Mouse (Mus musculus): ENCODE measurements at regions not wholly inside any gene's neighbourhood (a gene's known extent, or its start where the extent isn't known, plus 50 kb on each side); places are given as distances from the start of the nearest gene placed in this dataset.

DNA sequence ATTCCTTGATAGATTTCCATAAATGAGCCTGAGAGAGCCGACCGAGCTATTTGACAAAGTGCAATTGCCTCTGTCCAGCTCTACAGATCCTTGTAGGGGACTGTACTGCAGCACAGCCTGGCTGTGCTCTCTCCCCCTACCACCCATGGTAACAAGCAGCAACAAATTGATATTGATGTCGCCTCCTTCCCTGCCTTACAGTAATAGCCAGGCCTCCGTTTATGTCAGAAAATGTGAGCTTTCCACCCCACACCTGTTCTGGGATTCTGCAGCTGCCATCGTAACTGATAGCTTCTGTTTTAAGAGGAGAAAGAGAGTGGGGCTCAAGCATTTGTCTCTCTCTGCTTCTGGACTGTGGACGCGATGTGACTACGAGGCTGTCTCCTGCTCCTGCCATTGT, 432.6 kb downstream of the Fut8 start:
- H3K27me3 ChIP-seq (replicated peaks; ENCODE audit: control insufficient read depth, insufficient read depth, low read length), result no peaks in the 10 kb centered on the region
- 69% methylated on average over 8 of the region's 8 CpGs for WGBS
- no peak overlapping the region for H3K4me2 ChIP-seq (ENCODE audit: low read depth, low read length)
- no peak overlapping the region for H3K4me3 ChIP-seq (ENCODE audit: low read length)
- H3K9me3 ChIP-seq (ENCODE audit: control insufficient read depth, low read length), result no peaks in the 10 kb centered on the region
- 0 out of 2 replicates have a peak, but pooled peaks cover 4% of the 10 kb centered on the region for H3K4me1 ChIP-seq (ENCODE audit: control insufficient read depth, insufficient read depth, low read length)
- no peak overlapping the region for H3K9ac ChIP-seq (ENCODE audit: low read depth, low read length)
- ATAC-seq, result no peak
- H3K36me3 ChIP-seq (ENCODE audit: control insufficient read depth, insufficient read depth, low read length), result no peaks in the 10 kb centered on the region
- H3K27ac ChIP-seq (ENCODE audit: low read length), result no peak overlapping the region

GRCm38 (mm10) chr12:77674352-77674751, 436.4 kb downstream of the Fut8 start:
- no peak for ATAC-seq
- Histone ChIP-seq H3K4me3 (ENCODE audit: low read length) (no peak overlapping the region), H3K36me3 (ENCODE audit: control insufficient read depth, insufficient read depth, low read length) (no peaks in the 10 kb centered on the region), H3K27ac (ENCODE audit: low read length) (no peak overlapping the region), H3K9me3 (ENCODE audit: control insufficient read depth, low read length) (no peaks in the 10 kb centered on the region), H3K9ac (ENCODE audit: low read depth, low read length) (no peak overlapping the region), H3K4me2 (ENCODE audit: low read depth, low read length) (no peak overlapping the region), H3K27me3 (replicated peaks; ENCODE audit: control insufficient read depth, insufficient read depth, low read length) (no peaks in the 10 kb centered on the region), H3K4me1 (ENCODE audit: control insufficient read depth, insufficient read depth, low read length) (no peaks in the 10 kb centered on the region)
- 70% methylated on average over 2 of the region's 2 CpGs for WGBS

DNA sequence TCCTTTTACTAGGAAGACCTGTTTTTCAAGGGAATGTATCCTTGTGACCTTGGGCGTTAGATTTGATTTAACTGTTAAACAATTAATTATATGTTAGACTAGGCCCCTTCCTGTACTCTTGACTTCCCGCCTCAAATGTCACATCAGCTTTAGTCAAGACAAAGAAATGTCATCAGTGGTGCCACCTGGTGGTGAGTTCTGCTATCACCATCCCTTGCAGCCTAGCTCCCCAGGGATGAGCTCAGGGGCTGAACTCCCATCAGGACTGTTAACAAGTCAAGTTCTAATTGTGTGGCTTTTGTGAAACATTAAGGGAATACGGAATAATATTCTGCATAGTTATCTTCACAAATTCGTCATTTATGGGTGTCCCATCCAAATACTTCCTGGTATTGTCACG, 436.8 kb downstream of the Fut8 start:
- H3K9me3 ChIP-seq (ENCODE audit: control insufficient read depth, low read length), result no peaks in the 10 kb centered on the region
- H3K27ac ChIP-seq (ENCODE audit: low read length), result no peak overlapping the region
- H3K9ac ChIP-seq (ENCODE audit: low read depth, low read length), result no peak overlapping the region
- WGBS, result 80% methylated on average over 5 of the region's 5 CpGs
- H3K4me3 ChIP-seq (ENCODE audit: low read length), result no peak overlapping the region
- ATAC-seq, result no peak
- no peaks in the 10 kb centered on the region for H3K4me1 ChIP-seq (ENCODE audit: control insufficient read depth, insufficient read depth, low read length)
- H3K4me2 ChIP-seq (ENCODE audit: low read depth, low read length), result no peak overlapping the region
- no peaks in the 10 kb centered on the region for H3K27me3 ChIP-seq (replicated peaks; ENCODE audit: control insufficient read depth, insufficient read depth, low read length)
- H3K36me3 ChIP-seq (ENCODE audit: control insufficient read depth, insufficient read depth, low read length), result no peaks in the 10 kb centered on the region

DNA sequence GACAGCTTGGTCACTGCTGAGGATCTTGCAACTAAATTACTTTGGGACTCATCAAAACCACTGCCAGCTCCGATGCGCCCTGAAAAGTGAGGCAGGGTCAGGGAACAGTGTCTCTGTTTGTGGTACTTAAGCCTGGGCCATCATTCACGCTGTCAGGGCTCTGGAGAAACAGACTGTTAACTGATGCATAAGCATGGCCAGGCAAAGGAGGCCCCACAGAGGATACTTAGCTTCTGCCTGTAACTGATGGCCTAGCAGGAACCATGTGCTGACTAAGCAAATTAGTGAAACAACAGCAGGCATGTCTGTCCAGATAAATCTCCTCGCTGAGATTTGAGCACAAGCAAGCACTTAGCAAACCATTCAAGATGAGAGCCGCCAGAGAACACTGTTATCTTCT, 440.1 kb downstream of the Fut8 start:
- Histone ChIP-seq H3K4me3 (ENCODE audit: low read length) (no peak overlapping the region), H3K27ac (ENCODE audit: low read length) (no peak overlapping the region), H3K4me1 (ENCODE audit: control insufficient read depth, insufficient read depth, low read length) (no peaks in the 10 kb centered on the region), H3K9me3 (ENCODE audit: control insufficient read depth, low read length) (no peaks in the 10 kb centered on the region), H3K27me3 (replicated peaks; ENCODE audit: control insufficient read depth, insufficient read depth, low read length) (no peaks in the 10 kb centered on the region), H3K4me2 (ENCODE audit: low read depth, low read length) (no peak overlapping the region), H3K9ac (ENCODE audit: low read depth, low read length) (no peak overlapping the region), H3K36me3 (ENCODE audit: control insufficient read depth, insufficient read depth, low read length) (no peaks in the 10 kb centered on the region)
- 32% methylated on average over 5 of the region's 5 CpGs for WGBS
- ATAC-seq, result peak; percentile 33; the same call in 1 of the 2 replicates

GRCm38 (mm10) chr12:77694101-77694500, 456.2 kb downstream of the Fut8 start:
- Histone ChIP-seq H3K4me3 (ENCODE audit: low read length) (no peak overlapping the region), H3K4me2 (ENCODE audit: low read depth, low read length) (no peak overlapping the region), H3K9ac (ENCODE audit: low read depth, low read length) (no peak overlapping the region), H3K27me3 (replicated peaks; ENCODE audit: control insufficient read depth, insufficient read depth, low read length) (no peaks in the 10 kb centered on the region), H3K36me3 (ENCODE audit: control insufficient read depth, insufficient read depth, low read length) (no peaks in the 10 kb centered on the region), H3K27ac (ENCODE audit: low read length) (no peak overlapping the region), H3K4me1 (ENCODE audit: control insufficient read depth, insufficient read depth, low read length) (no peaks in the 10 kb centered on the region), H3K9me3 (ENCODE audit: control insufficient read depth, low read length) (no peaks in the 10 kb centered on the region)
- ATAC-seq, result no peak
- 66% methylated on average over 6 of the region's 6 CpGs for WGBS

- H3K9ac ChIP-seq (ENCODE audit: low read depth, low read length), result no peak overlapping the region
- WGBS, result 84% methylated on average over 8 of the region's 8 CpGs
- ATAC-seq, result no peak
- no peak overlapping the region for H3K27ac ChIP-seq (ENCODE audit: low read length)
- H3K27me3 ChIP-seq (replicated peaks; ENCODE audit: control insufficient read depth, insufficient read depth, low read length), result no peaks in the 10 kb centered on the region
- no peaks in the 10 kb centered on the region for H3K36me3 ChIP-seq (ENCODE audit: control insufficient read depth, insufficient read depth, low read length)
- no peaks in the 10 kb centered on the region for H3K9me3 ChIP-seq (ENCODE audit: control insufficient read depth, low read length)
- no peak overlapping the region for H3K4me2 ChIP-seq (ENCODE audit: low read depth, low read length)
- H3K4me1 ChIP-seq (ENCODE audit: control insufficient read depth, insufficient read depth, low read length), result no peaks in the 10 kb centered on the region
- H3K4me3 ChIP-seq (ENCODE audit: low read length), result no peak overlapping the region
Observed at GRCm38 (mm10) chr12:77696039-77696631, 458.2 kb downstream of the Fut8 start.

DNA sequence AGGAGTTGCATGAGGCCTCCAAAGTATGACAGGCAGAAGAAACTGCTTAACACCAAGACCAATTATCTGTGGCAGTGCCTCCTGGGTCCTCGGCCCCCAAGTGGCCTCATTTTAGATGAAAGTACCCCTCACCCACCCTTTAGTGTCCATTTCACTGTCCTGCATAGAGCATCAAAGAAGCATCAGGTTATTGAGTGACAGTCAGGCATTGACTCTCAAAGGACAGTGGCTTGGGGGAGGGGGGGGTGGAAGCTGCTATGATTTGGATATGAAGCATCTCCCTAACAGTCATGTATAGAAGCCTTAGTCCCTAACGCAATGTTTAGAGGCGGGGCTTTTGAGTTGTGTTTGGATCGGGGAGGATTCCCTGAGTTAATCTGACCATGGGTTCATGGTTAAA, 458.7 kb downstream of the Fut8 start:
- no peak for ATAC-seq
- H3K27me3 ChIP-seq (replicated peaks; ENCODE audit: control insufficient read depth, insufficient read depth, low read length), result no peaks in the 10 kb centered on the region
- no peak overlapping the region for H3K4me2 ChIP-seq (ENCODE audit: low read depth, low read length)
- H3K4me3 ChIP-seq (ENCODE audit: low read length), result no peak overlapping the region
- 89% methylated on average over 4 of the region's 4 CpGs for WGBS
- H3K36me3 ChIP-seq (ENCODE audit: control insufficient read depth, insufficient read depth, low read length), result no peaks in the 10 kb centered on the region
- H3K27ac ChIP-seq (ENCODE audit: low read length), result no peak overlapping the region
- H3K4me1 ChIP-seq (ENCODE audit: control insufficient read depth, insufficient read depth, low read length), result no peaks in the 10 kb centered on the region
- no peak overlapping the region for H3K9ac ChIP-seq (ENCODE audit: low read depth, low read length)
- no peaks in the 10 kb centered on the region for H3K9me3 ChIP-seq (ENCODE audit: control insufficient read depth, low read length)

DNA sequence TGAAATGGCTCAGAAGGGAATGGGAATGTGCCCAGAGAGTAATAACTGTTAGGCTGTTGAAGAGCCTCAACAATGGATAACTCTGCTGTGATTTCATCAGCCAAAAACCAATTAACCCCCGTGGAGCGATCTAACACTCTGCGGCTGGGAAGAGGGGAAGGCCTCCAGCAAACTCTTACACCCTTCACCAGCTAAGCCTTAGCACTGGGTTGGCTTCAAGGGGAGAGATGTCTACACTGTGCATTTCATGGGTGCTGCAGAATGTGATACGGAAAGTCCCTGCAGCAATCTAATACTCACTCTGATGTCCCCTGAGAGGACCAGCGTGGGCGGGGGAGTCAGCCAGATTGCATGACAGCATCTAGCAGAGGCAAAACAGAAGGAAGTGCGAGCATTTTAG, 460.2 kb downstream of the Fut8 start:
- H3K4me1 ChIP-seq (ENCODE audit: control insufficient read depth, insufficient read depth, low read length), result no peaks in the 10 kb centered on the region
- 73% methylated on average over 7 of the region's 7 CpGs for WGBS
- no peaks in the 10 kb centered on the region for H3K9me3 ChIP-seq (ENCODE audit: control insufficient read depth, low read length)
- H3K9ac ChIP-seq (ENCODE audit: low read depth, low read length), result no peak overlapping the region
- no peak overlapping the region for H3K27ac ChIP-seq (ENCODE audit: low read length)
- ATAC-seq, result no peak
- no peak overlapping the region for H3K4me3 ChIP-seq (ENCODE audit: low read length)
- H3K4me2 ChIP-seq (ENCODE audit: low read depth, low read length), result no peak overlapping the region
- no peaks in the 10 kb centered on the region for H3K27me3 ChIP-seq (replicated peaks; ENCODE audit: control insufficient read depth, insufficient read depth, low read length)
- H3K36me3 ChIP-seq (ENCODE audit: control insufficient read depth, insufficient read depth, low read length), result no peaks in the 10 kb centered on the region

DNA sequence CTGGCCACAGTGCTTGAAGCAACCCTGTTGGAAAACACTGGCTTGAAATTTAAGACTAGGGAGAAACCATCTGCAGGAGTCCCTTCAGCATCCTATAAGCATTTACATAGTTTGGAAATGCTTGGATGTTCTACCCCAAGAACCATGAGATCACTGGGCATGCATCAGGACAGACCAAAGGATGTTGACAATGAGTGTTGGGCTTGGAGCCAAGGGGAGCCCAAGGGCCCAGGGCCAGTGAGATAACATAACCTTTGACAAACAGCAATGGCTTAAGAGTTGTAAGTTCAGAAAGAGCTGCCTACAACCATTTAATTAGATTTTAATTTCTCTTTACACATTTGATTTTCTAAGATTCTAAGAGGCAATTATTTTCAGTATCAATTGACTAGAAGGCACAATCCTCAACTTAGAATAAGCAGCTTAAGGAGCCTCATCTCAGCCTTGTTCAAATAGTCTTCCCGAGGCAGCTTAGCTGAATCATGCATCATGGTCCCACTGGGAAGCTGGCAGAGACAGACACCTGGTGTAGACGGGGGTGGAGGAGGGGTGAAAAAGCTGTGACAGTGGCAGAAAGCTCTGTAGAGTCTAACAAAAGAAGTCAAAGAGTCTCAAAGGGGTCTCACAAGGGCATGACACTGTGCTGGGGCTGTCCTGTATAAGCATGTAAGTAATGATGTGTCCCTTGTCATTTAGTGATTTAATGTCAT, 462.1 kb downstream of the Fut8 start:
- 40% methylated on average over 2 of the region's 2 CpGs for WGBS
- Histone ChIP-seq H3K36me3 (ENCODE audit: control insufficient read depth, insufficient read depth, low read length) (no peaks in the 10 kb centered on the region), H3K9ac (ENCODE audit: low read depth, low read length) (no peak overlapping the region), H3K4me2 (ENCODE audit: low read depth, low read length) (no peak overlapping the region), H3K4me3 (ENCODE audit: low read length) (no peak overlapping the region), H3K4me1 (ENCODE audit: control insufficient read depth, insufficient read depth, low read length) (no peaks in the 10 kb centered on the region), H3K9me3 (ENCODE audit: control insufficient read depth, low read length) (no peaks in the 10 kb centered on the region), H3K27me3 (replicated peaks; ENCODE audit: control insufficient read depth, insufficient read depth, low read length) (no peaks in the 10 kb centered on the region), H3K27ac (ENCODE audit: low read length) (no peak overlapping the region)
- no peak for ATAC-seq

GRCm38 (mm10) chr12:77715506-77715905, 477.6 kb downstream of the Fut8 start:
- Histone ChIP-seq H3K36me3 (ENCODE audit: control insufficient read depth, insufficient read depth, low read length) (no peaks in the 10 kb centered on the region), H3K9me3 (ENCODE audit: control insufficient read depth, low read length) (no peaks in the 10 kb centered on the region), H3K4me3 (ENCODE audit: low read length) (no peak overlapping the region), H3K27ac (ENCODE audit: low read length) (no peak overlapping the region), H3K27me3 (replicated peaks; ENCODE audit: control insufficient read depth, insufficient read depth, low read length) (no peaks in the 10 kb centered on the region), H3K4me2 (ENCODE audit: low read depth, low read length) (no peak overlapping the region), H3K9ac (ENCODE audit: low read depth, low read length) (no peak overlapping the region), H3K4me1 (ENCODE audit: control insufficient read depth, insufficient read depth, low read length) (0 out of 2 replicates have a peak, but pooled peaks cover 3% of the 10 kb centered on the region)
- peak; percentile 86 for ATAC-seq
- WGBS, result 52% methylated on average over 7 of the region's 7 CpGs
